Mouse (Mus musculus) MEL-GATA-1-ER (cell line): Measurements from ENCODE around the gene Ptprd.

ENCODE experiments used
- DNase-seq: peaks from one replicate; pipeline ENCODE4 v3.0.0-alpha.2; 2012; ENCODE audit warnings: low read depth; ENCODE audit errors: extremely low read depth

Ptprd gene

GRCm38 (mm10) chr4:76931559-76931958 is 1280.2 kb downstream of the Ptprd start:
- DNase-seq = no peak

- DNase-seq = no peak
These were observed 1298.1 kb downstream of the Ptprd start for GRCm38 (mm10) chr4:76913532-76914150.

GRCm38 (mm10) chr4:76901692-76902091 is 1310.1 kb downstream of the Ptprd start:
- no peak for DNase-seq

GRCm38 (mm10) chr4:76889669-76890068 is 1322.1 kb downstream of the Ptprd start:
- no peak for DNase-seq

GRCm38 (mm10) chr4:76881610-76882009 is 1330.2 kb downstream of the Ptprd start:
- no peak for DNase-seq

GRCm38 (mm10) chr4:76870971-76871370 is 1340.8 kb downstream of the Ptprd start:
- no peak for DNase-seq

GRCm38 (mm10) chr4:76865585-76865984 is 1346.2 kb downstream of the Ptprd start:
- DNase-seq = no peak

GRCm38 (mm10) chr4:76846265-76846664 is 1365.5 kb downstream of the Ptprd start:
- DNase-seq = no peak

- DNase-seq = no peak
These were observed 1372.7 kb downstream of the Ptprd start for GRCm38 (mm10) chr4:76839016-76839415.

- DNase-seq = no peak
These were observed 1399.6 kb downstream of the Ptprd start for GRCm38 (mm10) chr4:76812138-76812537.

- no peak for DNase-seq
These were observed 1409.1 kb downstream of the Ptprd start for GRCm38 (mm10) chr4:76802708-76803107.

- DNase-seq = no peak
These were observed 1413.5 kb downstream of the Ptprd start for GRCm38 (mm10) chr4:76798010-76799007.

- no peak for DNase-seq
These were observed 1426.4 kb downstream of the Ptprd start for GRCm38 (mm10) chr4:76785389-76785788.

GRCm38 (mm10) chr4:76779558-76780124 is 1432.1 kb downstream of the Ptprd start:
- DNase-seq = no peak

- no peak for DNase-seq
These were observed 1444.8 kb downstream of the Ptprd start for GRCm38 (mm10) chr4:76766918-76767317.

- DNase-seq = no peak
These were observed 1445.3 kb downstream of the Ptprd start for GRCm38 (mm10) chr4:76766429-76766828.

- DNase-seq = no peak
These were observed 1461.1 kb downstream of the Ptprd start for GRCm38 (mm10) chr4:76750709-76751108.

- no peak for DNase-seq
These were observed 1475.9 kb downstream of the Ptprd start for GRCm38 (mm10) chr4:76735831-76736230.

- no peak for DNase-seq
These were observed 1536.0 kb downstream of the Ptprd start for GRCm38 (mm10) chr4:76675726-76676125.

GRCm38 (mm10) chr4:76673224-76673623 is 1538.5 kb downstream of the Ptprd start:
- no peak for DNase-seq

GRCm38 (mm10) chr4:76672653-76673052 is 1539.1 kb downstream of the Ptprd start:
- no peak for DNase-seq

- DNase-seq = no peak
These were observed 1550.0 kb downstream of the Ptprd start for GRCm38 (mm10) chr4:76661725-76662124.
